ENCODE assay signal across 8 mouse cellular contexts in genomic region chr19:23687296-23688021, GRCm38 (mm10). TPM values are rescaled to one million over a fixed set of nuclear protein-coding genes. Genes with fewer than 3 reads are reported as not detected.
DNase-seq lines count a peak whose midpoint lies in the region; ATAC-seq and TF ChIP-seq lines count a peak whose summit lies in the region.

Gene Ptar1 (plus strand): TSS chr19:23687429.

- H3K4me1 ChIP-seq in heart, embryonic 12.5 days (replicated peaks) = peaks cover 4% of the 10 kb centered on the region
- peaks cover 13% of the 10 kb centered on the region for H3K4me1 ChIP-seq in kidney, embryonic 16.5 days (ENCODE audit: insufficient read depth, low read length)
- peaks cover 7% of the 10 kb centered on the region for H3K4me1 ChIP-seq in liver, embryonic 11.5 days (replicated peaks; ENCODE audit: control insufficient read depth, insufficient read depth, low read length)

- DNase-seq in CD4-positive, CD25-positive, alpha-beta regulatory T cell, adult 2 months (ENCODE audit: low read depth, low spot score) = peak; percentile 93
- peak; percentile 94 for DNase-seq in brain, embryonic 14.5 days (ENCODE audit: low read depth)
- DNase-seq in liver, embryonic 11.5 days (ENCODE audit: low spot score) = peak; percentile 94
- DNase-seq in spleen, postnatal 4 days (ENCODE audit: low spot score in 2 of 2) = peak; percentile 91 to 96

- H3K4me3 ChIP-seq in heart, embryonic 12.5 days = peak within 1 kb of the TSS; percentile 94
- H3K4me3 ChIP-seq in kidney, embryonic 16.5 days (ENCODE audit: low read length) = peak within 1 kb of the TSS; percentile 93
- peak within 1 kb of the TSS; percentile 88 for H3K4me3 ChIP-seq in liver, embryonic 11.5 days (ENCODE audit: low read depth, low read length)
- H3K4me3 ChIP-seq in myocyte = peak within 1 kb of the TSS; percentile 64

- peak; percentile 90 for ATAC-seq in erythroblast, adult 5-6 weeks (replicated peaks; ENCODE audit: low FRiP score, poor library complexity, severe bottlenecking)
- ATAC-seq in heart, embryonic 12.5 days (ENCODE audit: insufficient number of reproducible peaks, low FRiP score) = peak; percentile 95
- peak; percentile 95 for ATAC-seq in kidney, embryonic 16.5 days (ENCODE audit: low FRiP score, low TSS enrichment)
- peak; percentile 91 for ATAC-seq in liver, embryonic 11.5 days (replicated peaks; ENCODE audit: low FRiP score)

- H3K9me3 ChIP-seq in heart, embryonic 12.5 days (replicated peaks) = no peaks in the 10 kb centered on the region
- no peaks in the 10 kb centered on the region for H3K9me3 ChIP-seq in kidney, embryonic 16.5 days (ENCODE audit: low read length)
- H3K9me3 ChIP-seq in liver, embryonic 11.5 days (ENCODE audit: control insufficient read depth, low read length) = no peaks in the 10 kb centered on the region

- H3K27me3 ChIP-seq in heart, embryonic 12.5 days (replicated peaks) = no peaks in the 10 kb centered on the region
- no peaks in the 10 kb centered on the region for H3K27me3 ChIP-seq in kidney, embryonic 16.5 days (ENCODE audit: insufficient read depth, low read length)
- H3K27me3 ChIP-seq in liver, embryonic 11.5 days (replicated peaks; ENCODE audit: control insufficient read depth, insufficient read depth, low read length) = no peaks in the 10 kb centered on the region
- H3K27me3 ChIP-seq in myocyte (ENCODE audit: control insufficient read depth, insufficient read depth, insufficient read length) = no peaks in the 10 kb centered on the region

- peaks cover 44% of the 10 kb centered on the region for H3K79me2 ChIP-seq in myocyte (ENCODE audit: control insufficient read depth, insufficient read depth)

- TF ChIP-seq POLR2A in brain, embryonic 14.5 days (IDR thresholded peaks at IDR 0.05; ENCODE audit: borderline replicate concordance, extremely low read depth, insufficient read depth, insufficient read length, poor library complexity, severe bottlenecking) = peak; percentile 95
- TF ChIP-seq POLR2A in myocyte (IDR thresholded peaks at IDR 0.05; ENCODE audit: insufficient read length, low read depth) = peak; percentile 89

- peak within 1 kb of the TSS; percentile 94 for H3K27ac ChIP-seq in heart, embryonic 12.5 days (ENCODE audit: poor library complexity, severe bottlenecking)
- peak within 1 kb of the TSS; percentile 97 for H3K27ac ChIP-seq in kidney, embryonic 16.5 days (ENCODE audit: low read length)
- peak within 1 kb of the TSS; percentile 68; the same call in 1 of the 2 replicates for H3K27ac ChIP-seq in liver, embryonic 11.5 days (ENCODE audit: low read depth, low read length)

- TF ChIP-seq CTCF in brain, embryonic 14.5 days (IDR thresholded peaks at IDR 0.05; ENCODE audit: borderline replicate concordance, extremely low read depth, insufficient read depth, insufficient read length) = no peak

- peak within 1 kb of the TSS; percentile 96 for H3K9ac ChIP-seq in heart, embryonic 12.5 days
- H3K9ac ChIP-seq in kidney, embryonic 16.5 days (replicated peaks; ENCODE audit: low read length) = peak within 1 kb of the TSS; percentile 98
- H3K9ac ChIP-seq in liver, embryonic 11.5 days (ENCODE audit: low read depth, low read length) = peak within 1 kb of the TSS; percentile 83

- no peaks in the 10 kb centered on the region for H3K36me3 ChIP-seq in heart, embryonic 12.5 days
- H3K36me3 ChIP-seq in kidney, embryonic 16.5 days (ENCODE audit: insufficient read depth, low read length) = no peaks in the 10 kb centered on the region
- H3K36me3 ChIP-seq in liver, embryonic 11.5 days (ENCODE audit: control insufficient read depth, insufficient read depth, low read length) = no peaks in the 10 kb centered on the region
- H3K36me3 ChIP-seq in myocyte (ENCODE audit: control insufficient read depth, insufficient read depth) = no peaks in the 10 kb centered on the region

- WGBS in heart, embryonic 12.5 days = under 1% methylated on average over 91 of the region's 93 CpGs
- under 1% methylated on average over 87 of the region's 93 CpGs for WGBS in kidney, embryonic 16.5 days
- WGBS in liver, embryonic 11.5 days = under 1% methylated on average over 89 of the region's 93 CpGs

- peak within 1 kb of the TSS; percentile 65 for H3K4me2 ChIP-seq in heart, embryonic 12.5 days
- H3K4me2 ChIP-seq in kidney, embryonic 16.5 days (replicated peaks; ENCODE audit: low read depth, low read length) = peak within 1 kb of the TSS; percentile 66
- H3K4me2 ChIP-seq in liver, embryonic 11.5 days = peak within 1 kb of the TSS; percentile 78
- H3K4me2 ChIP-seq in myocyte (ENCODE audit: low read depth) = peak within 1 kb of the TSS; percentile 78

- H3ac ChIP-seq in myocyte (ENCODE audit: control insufficient read depth, insufficient read length) = peak within 1 kb of the TSS; percentile 94

TF ChIP-seq in myocyte, 11 proteins besides CTCF, POLR2A, EP300 and RAD21:
- TF ChIP-seq E2F4 (IDR thresholded peaks at IDR 0.05; ENCODE audit: insufficient read depth) (no peak), MYOD1 (IDR thresholded peaks at IDR 0.05; ENCODE audit: control insufficient read depth in 1 of 3, insufficient read length in 2 of 3, low read depth in 2 of 3) (peak in 1 of 3 experiments; percentile 12), POLR2AphosphoS2 (IDR thresholded peaks at IDR 0.05; ENCODE audit: insufficient read length, low read depth) (peak; percentile 87)

RNA-seq across cellular contexts. Expression of gene Ptar1, which starts in this region (rescaled TPM):
- 4.4 and 6.4 TPM in 2 replicates for polyA plus RNA-seq in brain, embryonic 14.5 days (2012; rRNA removed)
- 6.9 and 11.7 TPM in 2 replicates for total RNA-seq in erythroblast, adult 5-6 weeks (2015; ENCODE audit: low replicate concordance)
- 6.7 and 8.8 TPM in 2 replicates for total RNA-seq in erythroblast, adult 5-6 weeks (2017; ENCODE audit: low replicate concordance)
- 7.2 and 7.9 TPM in 2 replicates for polyA plus RNA-seq in heart, embryonic 12.5 days (2016; fragmentation: Nextera tagmentation; extraction: Ambion mirVana)
- 5.4 and 6.6 TPM in 2 replicates for polyA plus RNA-seq in kidney, embryonic 16.5 days (2015; fragmentation: Nextera tagmentation; extraction: Ambion mirVana)
- 5.8 and 8.0 TPM in 2 replicates for polyA plus RNA-seq in liver, embryonic 11.5 days (2014; fragmentation: Nextera tagmentation; extraction: Ambion mirVana)
- polyA plus RNA-seq in myocyte (2012; fragmentation: generic; extraction: Trizol) = 1.4 TPM

Comparison
In these comparisons a context has a peak if more than half of its experiments do, and no peak if none do; other contexts are left out.
1. Peak in every context shown above with its lines: DNase-seq, ATAC-seq, H3K4me3 ChIP-seq and H3K27ac ChIP-seq.